Mouse (Mus musculus): ENCODE measurements at regions not wholly inside any gene's neighbourhood (a gene's known extent, or its start where the extent isn't known, plus 50 kb on each side); places are given as distances from the start of the nearest gene placed in this dataset.
"Not testable (repeated sequence)": the region's sequence is repeated elsewhere in the genome, so short reads cannot be mapped to it uniquely, and the experiment has no call there.

GRCm38 (mm10) chr10:16171251-16171650 is 1453.2 kb upstream of the Gje1 start:
- H3K9me3 ChIP-seq: no peaks in the 10 kb centered on the region
- H3K4me2 ChIP-seq: no peak overlapping the region
- 78% methylated on average over 4 of the region's 4 CpGs for WGBS
- no peaks in the 10 kb centered on the region for H3K27me3 ChIP-seq
- no peak overlapping the region for H3K4me3 ChIP-seq
- no peak overlapping the region for H3K27ac ChIP-seq
- no peaks in the 10 kb centered on the region for H3K36me3 ChIP-seq
- no peaks in the 10 kb centered on the region for H3K4me1 ChIP-seq (replicated peaks)
- no peak overlapping the region for H3K9ac ChIP-seq
- no peak for ATAC-seq (ENCODE audit: low FRiP score)

GRCm38 (mm10) chr10:16159542-16159941 is 1441.5 kb upstream of the Gje1 start:
- H3K4me2 ChIP-seq; H3K27me3 ChIP-seq; H3K9ac ChIP-seq; ATAC-seq (ENCODE audit: low FRiP score); H3K9me3 ChIP-seq; H3K4me3 ChIP-seq; H3K27ac ChIP-seq; H3K4me1 ChIP-seq (replicated peaks); H3K36me3 ChIP-seq: not testable (repeated sequence)
- WGBS: 93% methylated on average over 6 of the region's 6 CpGs

GRCm38 (mm10) chr10:16158445-16158844 is 1440.4 kb upstream of the Gje1 start:
- no peak for ATAC-seq (ENCODE audit: low FRiP score)
- H3K27me3 ChIP-seq: no peaks in the 10 kb centered on the region
- WGBS: 88% methylated on average over 3 of the region's 3 CpGs

GRCm38 (mm10) chr10:16156954-16157353 is 1438.9 kb upstream of the Gje1 start:
- Histone ChIP-seq H3K27me3 (no peaks in the 10 kb centered on the region), H3K9ac (no peak overlapping the region), H3K27ac (peak overlapping the region; percentile 31; the same call in 1 of the 2 replicates), H3K4me3 (no peak overlapping the region), H3K4me1 (replicated peaks) (peaks cover 4% of the 10 kb centered on the region), H3K4me2 (no peak overlapping the region), H3K36me3 (no peaks in the 10 kb centered on the region), H3K9me3 (no peaks in the 10 kb centered on the region)
- 63% methylated on average over 5 of the region's 5 CpGs for WGBS
- peak; percentile 66; the same call in 1 of the 2 replicates for ATAC-seq (ENCODE audit: low FRiP score)

More at GRCm38 (mm10) chr10:16158445-16158844, 1440.4 kb upstream of the Gje1 start:
- no peak overlapping the region for H3K4me3 ChIP-seq
- peaks cover 4% of the 10 kb centered on the region for H3K4me1 ChIP-seq (replicated peaks)
- no peaks in the 10 kb centered on the region for H3K36me3 ChIP-seq
- H3K9ac ChIP-seq: no peak overlapping the region
- no peak overlapping the region for H3K4me2 ChIP-seq
- H3K27ac ChIP-seq: no peak overlapping the region
- H3K9me3 ChIP-seq: no peaks in the 10 kb centered on the region

- H3K27me3 ChIP-seq: no peaks in the 10 kb centered on the region
- no peak overlapping the region for H3K4me3 ChIP-seq
- H3K36me3 ChIP-seq: no peaks in the 10 kb centered on the region
- H3K9ac ChIP-seq: no peak overlapping the region
- no peaks in the 10 kb centered on the region for H3K9me3 ChIP-seq
- no peak overlapping the region for H3K27ac ChIP-seq
- no peaks in the 10 kb centered on the region for H3K4me1 ChIP-seq (replicated peaks)
- ATAC-seq (ENCODE audit: low FRiP score): no peak
- H3K4me2 ChIP-seq: no peak overlapping the region
- 98% methylated on average over 3 of the region's 3 CpGs for WGBS
These were observed 1431.0 kb upstream of the Gje1 start for GRCm38 (mm10) chr10:16148991-16149390.

- no peak for ATAC-seq (ENCODE audit: low FRiP score)
- no peaks in the 10 kb centered on the region for H3K9me3 ChIP-seq
These were observed 1427.4 kb upstream of the Gje1 start for GRCm38 (mm10) chr10:16145397-16145796.

GRCm38 (mm10) chr10:16123902-16124301 is 1405.9 kb upstream of the Gje1 start:
- no peaks in the 10 kb centered on the region for H3K36me3 ChIP-seq
- peak; percentile 74 for ATAC-seq (ENCODE audit: low FRiP score)
- 0 out of 2 replicates have a peak, but pooled peaks cover 2% of the 10 kb centered on the region for H3K4me1 ChIP-seq (replicated peaks)
- H3K4me3 ChIP-seq: no peak overlapping the region
- H3K4me2 ChIP-seq: no peak overlapping the region
- WGBS: 74% methylated on average over 2 of the region's 2 CpGs
- H3K27ac ChIP-seq: no peak overlapping the region
- H3K27me3 ChIP-seq: no peaks in the 10 kb centered on the region
- H3K9ac ChIP-seq: no peak overlapping the region
- no peaks in the 10 kb centered on the region for H3K9me3 ChIP-seq

More at GRCm38 (mm10) chr10:16145397-16145796, 1427.4 kb upstream of the Gje1 start:
- WGBS: 90% methylated on average over 1 of the region's 1 CpGs
- no peak overlapping the region for H3K9ac ChIP-seq
- no peaks in the 10 kb centered on the region for H3K36me3 ChIP-seq
- no peak overlapping the region for H3K4me3 ChIP-seq
- H3K4me2 ChIP-seq: no peak overlapping the region
- H3K27me3 ChIP-seq: no peaks in the 10 kb centered on the region
- no peaks in the 10 kb centered on the region for H3K4me1 ChIP-seq (replicated peaks)
- no peak overlapping the region for H3K27ac ChIP-seq

GRCm38 (mm10) chr10:16088210-16088609 is 1370.2 kb upstream of the Gje1 start:
- 90% methylated on average over 3 of the region's 3 CpGs for WGBS
- no peak overlapping the region for H3K4me3 ChIP-seq
- no peaks in the 10 kb centered on the region for H3K4me1 ChIP-seq (replicated peaks)
- H3K36me3 ChIP-seq: no peaks in the 10 kb centered on the region
- H3K9ac ChIP-seq: no peak overlapping the region
- H3K27ac ChIP-seq: no peak overlapping the region
- H3K27me3 ChIP-seq: no peaks in the 10 kb centered on the region
- H3K9me3 ChIP-seq: no peaks in the 10 kb centered on the region
- H3K4me2 ChIP-seq: no peak overlapping the region
- no peak for ATAC-seq (ENCODE audit: low FRiP score)

GRCm38 (mm10) chr10:16053008-16053407 is 1335.0 kb upstream of the Gje1 start:
- peak; percentile 88 for ATAC-seq (ENCODE audit: low FRiP score)
- H3K27me3 ChIP-seq: no peaks in the 10 kb centered on the region
- no peak overlapping the region for H3K4me2 ChIP-seq
- 0 out of 2 replicates have a peak, but pooled peaks cover 5% of the 10 kb centered on the region for H3K4me1 ChIP-seq (replicated peaks)
- no peaks in the 10 kb centered on the region for H3K36me3 ChIP-seq
- no peak overlapping the region for H3K9ac ChIP-seq
- no peaks in the 10 kb centered on the region for H3K9me3 ChIP-seq
- H3K27ac ChIP-seq: peak overlapping the region; percentile 19; the same call in 1 of the 2 replicates
- WGBS: 18% methylated on average over 5 of the region's 5 CpGs
- no peak overlapping the region for H3K4me3 ChIP-seq

GRCm38 (mm10) chr10:16052463-16052889 is 1334.5 kb upstream of the Gje1 start:
- Histone ChIP-seq H3K4me1 (replicated peaks) (0 out of 2 replicates have a peak, but pooled peaks cover 5% of the 10 kb centered on the region), H3K36me3 (no peaks in the 10 kb centered on the region), H3K4me3 (no peak overlapping the region), H3K9ac (no peak overlapping the region), H3K4me2 (no peak overlapping the region), H3K27me3 (no peaks in the 10 kb centered on the region), H3K9me3 (no peaks in the 10 kb centered on the region), H3K27ac (peak overlapping the region; percentile 41)
- 18% methylated on average over 2 of the region's 2 CpGs for WGBS
- ATAC-seq (ENCODE audit: low FRiP score): peak; percentile 87

- H3K27me3 ChIP-seq: no peaks in the 10 kb centered on the region
- 53% methylated on average over 2 of the region's 2 CpGs for WGBS
- ATAC-seq (ENCODE audit: low FRiP score): no peak
- H3K4me1 ChIP-seq (replicated peaks): no peaks in the 10 kb centered on the region
- H3K9me3 ChIP-seq: no peaks in the 10 kb centered on the region
- H3K9ac ChIP-seq: no peak overlapping the region
- no peaks in the 10 kb centered on the region for H3K36me3 ChIP-seq
- H3K4me2 ChIP-seq: no peak overlapping the region
- no peak overlapping the region for H3K27ac ChIP-seq
- H3K4me3 ChIP-seq: no peak overlapping the region
These were observed 1318.2 kb upstream of the Gje1 start for GRCm38 (mm10) chr10:16036255-16036654.

- ATAC-seq (ENCODE audit: low FRiP score): 0 out of 2 replicates have a peak, but pooled peaks have one; percentile 52
- no peak overlapping the region for H3K27ac ChIP-seq
- H3K4me2 ChIP-seq: no peak overlapping the region
- H3K4me1 ChIP-seq (replicated peaks): no peaks in the 10 kb centered on the region
- no peaks in the 10 kb centered on the region for H3K27me3 ChIP-seq
- no peak overlapping the region for H3K4me3 ChIP-seq
- no peak overlapping the region for H3K9ac ChIP-seq
- H3K36me3 ChIP-seq: no peaks in the 10 kb centered on the region
- H3K9me3 ChIP-seq: no peaks in the 10 kb centered on the region
These were observed 1315.1 kb upstream of the Gje1 start for GRCm38 (mm10) chr10:16033096-16033495.

- no peaks in the 10 kb centered on the region for H3K9me3 ChIP-seq
- 57% methylated on average over 2 of the region's 2 CpGs for WGBS
These were observed 1312.8 kb upstream of the Gje1 start for GRCm38 (mm10) chr10:16030802-16031201.

More at GRCm38 (mm10) chr10:16030802-16031201, 1312.8 kb upstream of the Gje1 start:
- no peak for ATAC-seq (ENCODE audit: low FRiP score)
- H3K4me1 ChIP-seq (replicated peaks): no peaks in the 10 kb centered on the region
- H3K36me3 ChIP-seq: no peaks in the 10 kb centered on the region
- no peak overlapping the region for H3K4me2 ChIP-seq
- H3K9ac ChIP-seq: no peak overlapping the region
- H3K27me3 ChIP-seq: no peaks in the 10 kb centered on the region
- no peak overlapping the region for H3K4me3 ChIP-seq
- no peak overlapping the region for H3K27ac ChIP-seq
